9 mouse cellular contexts compared by ENCODE assay signal in genomic region chr6:135252728-135253077, GRCm38 (mm10). TPM values are rescaled to one million over a fixed set of nuclear protein-coding genes. Genes with fewer than 3 reads are reported as not detected.
A peak's percentile ranks its signal among the peaks of the same experiment; 100 is the strongest.
DNase-seq lines count a peak whose midpoint lies in the region; ATAC-seq and TF ChIP-seq lines count a peak whose summit lies in the region.
"Had no signal": no experiment of that assay in that cellular context is flagged by ENCODE, and none has a peak within 500 bp of the region (broad histone marks: within the 10 kb centered on the region; RNA-seq: fewer than 3 reads in every experiment).

No protein-coding gene starts in this region.

- WGBS in embryonic facial prominence, embryonic 10.5 days: 6% methylated on average over 16 of the region's 16 CpGs
- 6% methylated on average over 16 of the region's 16 CpGs for WGBS in intestine, postnatal 0 days

- peak overlapping the region; percentile 48 for H3K4me2 ChIP-seq in intestine, postnatal 0 days (replicated peaks; ENCODE audit: low read depth)

- H3K4me1 ChIP-seq in embryonic facial prominence, embryonic 10.5 days: peaks cover 25% of the 10 kb centered on the region
- H3K4me1 ChIP-seq in intestine, postnatal 0 days (replicated peaks; ENCODE audit: control insufficient read depth, insufficient read depth, low read length): 0 out of 2 replicates have a peak, but pooled peaks cover 12% of the 10 kb centered on the region

- no peaks in the 10 kb centered on the region for H3K36me3 ChIP-seq in embryonic facial prominence, embryonic 10.5 days (replicated peaks)
- H3K36me3 ChIP-seq in intestine, postnatal 0 days (ENCODE audit: control insufficient read depth, insufficient read depth): no peaks in the 10 kb centered on the region

- DNase-seq in embryonic facial prominence, embryonic 10.5 days (ENCODE audit: low spot score): peak; percentile 90
- peak; percentile 99 for DNase-seq in heart, adult 11 months
- DNase-seq in left cerebral cortex, postnatal 14 days (ENCODE audit: low spot score in 2 of 2): peak; percentile 84 to 91
- peak; percentile 85 for DNase-seq in right cerebral cortex, postnatal 25 days

- peak overlapping the region; percentile 77 for H3K27ac ChIP-seq in embryonic facial prominence, embryonic 10.5 days (replicated peaks)
- no peak overlapping the region for H3K27ac ChIP-seq in intestine, postnatal 0 days (ENCODE audit: low read depth, low read length)

- intact Hi-C loops in left cerebral cortex, postnatal 14 days (cut with DNase I): no loop called here

- H3K9ac ChIP-seq in intestine, postnatal 0 days (ENCODE audit: low read depth, low read length): no peak overlapping the region

- H3K27me3 ChIP-seq in embryonic facial prominence, embryonic 10.5 days (replicated peaks; ENCODE audit: low read depth, poor library complexity, severe bottlenecking): peaks cover 21% of the 10 kb centered on the region; the same call in 1 of the 2 replicates
- H3K27me3 ChIP-seq in intestine, postnatal 0 days (replicated peaks; ENCODE audit: control insufficient read depth, insufficient read depth, low read length): no peaks in the 10 kb centered on the region

- peak; percentile 39 for ATAC-seq in activated CD4-positive, CD25-positive, alpha-beta regulatory T cell, adult 4 months
- ATAC-seq in intestine, postnatal 0 days: peak; percentile 92
- peak; percentile 85 for ATAC-seq in megakaryocyte progenitor cell, adult 5-6 weeks (replicated peaks; ENCODE audit: poor library complexity)
- no peak for ATAC-seq in erythroblast, adult 5-6 weeks (replicated peaks; ENCODE audit: low FRiP score, poor library complexity, severe bottlenecking)

- no peak for TF ChIP-seq CTCF in intestine, postnatal 0 days (IDR thresholded peaks at IDR 0.05; ENCODE audit: low read depth)

- no peaks in the 10 kb centered on the region for H3K9me3 ChIP-seq in embryonic facial prominence, embryonic 10.5 days
- no peaks in the 10 kb centered on the region for H3K9me3 ChIP-seq in intestine, postnatal 0 days (ENCODE audit: control insufficient read depth)

- H3K4me3 ChIP-seq in embryonic facial prominence, embryonic 10.5 days: peak overlapping the region; percentile 48
- no peak overlapping the region for H3K4me3 ChIP-seq in intestine, postnatal 0 days (ENCODE audit: low read depth, low read length)

RNA-seq across cellular contexts. Expression of gene Gsg1, which starts 1.4 kb away (rescaled TPM):
- polyA plus RNA-seq in activated CD4-positive, CD25-positive, alpha-beta regulatory T cell, adult 4 months (2017; shearing (Covaris generic)): not detected
- 0.29 and 0.55 TPM in 2 replicates for polyA plus RNA-seq in embryonic facial prominence, embryonic 10.5 days (2016; fragmentation: Nextera tagmentation; extraction: Ambion mirVana)
- 0.73 and 0.82 TPM in 2 replicates for polyA plus RNA-seq in intestine, postnatal 0 days (2015; fragmentation: Nextera tagmentation; extraction: Ambion mirVana)
- not detected for total RNA-seq in left cerebral cortex, postnatal 14 days (2021)
- total RNA-seq in megakaryocyte progenitor cell, adult 5-6 weeks (2015): not detected in 2 replicates
- not detected in 2 replicates for total RNA-seq in megakaryocyte progenitor cell, adult 5-6 weeks (2017)
- not detected in 2 replicates for total RNA-seq in erythroblast, adult 5-6 weeks (2015; ENCODE audit: low replicate concordance)
- total RNA-seq in erythroblast, adult 5-6 weeks (2017; ENCODE audit: low replicate concordance): not detected in 2 replicates

RNA-seq across cellular contexts. Expression of gene Hebp1, which starts 54.9 kb away (rescaled TPM):
- polyA plus RNA-seq in activated CD4-positive, CD25-positive, alpha-beta regulatory T cell, adult 4 months (2017; shearing (Covaris generic)): 1 to 10 TPM in 1 of 2 experiments, under 1 TPM in 1; 0.42 to 2.4 TPM
- 4.1 and 5.2 TPM in 2 replicates for polyA plus RNA-seq in embryonic facial prominence, embryonic 10.5 days (2016; fragmentation: Nextera tagmentation; extraction: Ambion mirVana)
- polyA plus RNA-seq in intestine, postnatal 0 days (2015; fragmentation: Nextera tagmentation; extraction: Ambion mirVana): 62.8 and 78.9 TPM in 2 replicates
- 10 to 100 TPM; 38.5 to 41.6 TPM for total RNA-seq in left cerebral cortex, postnatal 14 days (2021)
- total RNA-seq in megakaryocyte progenitor cell, adult 5-6 weeks (2015): 12.9 and 15.0 TPM in 2 replicates
- total RNA-seq in megakaryocyte progenitor cell, adult 5-6 weeks (2017): 20.0 and 21.2 TPM in 2 replicates
- 72.1 and 87.8 TPM in 2 replicates for total RNA-seq in erythroblast, adult 5-6 weeks (2015; ENCODE audit: low replicate concordance)
- total RNA-seq in erythroblast, adult 5-6 weeks (2017; ENCODE audit: low replicate concordance): 143 and 274 TPM in 2 replicates

RNA-seq across cellular contexts. Expression of gene Fam234b, which starts 54.9 kb away (rescaled TPM):
- 10 to 100 TPM; 23.6 to 23.8 TPM for polyA plus RNA-seq in activated CD4-positive, CD25-positive, alpha-beta regulatory T cell, adult 4 months (2017; shearing (Covaris generic))
- polyA plus RNA-seq in embryonic facial prominence, embryonic 10.5 days (2016; fragmentation: Nextera tagmentation; extraction: Ambion mirVana): 18.4 and 20.1 TPM in 2 replicates
- polyA plus RNA-seq in intestine, postnatal 0 days (2015; fragmentation: Nextera tagmentation; extraction: Ambion mirVana): 20.9 and 21.7 TPM in 2 replicates
- 100 to 1,000 TPM; 118 to 124 TPM for total RNA-seq in left cerebral cortex, postnatal 14 days (2021)
- 5.9 and 6.5 TPM in 2 replicates for total RNA-seq in megakaryocyte progenitor cell, adult 5-6 weeks (2015)
- total RNA-seq in megakaryocyte progenitor cell, adult 5-6 weeks (2017): 5.4 and 6.8 TPM in 2 replicates
- total RNA-seq in erythroblast, adult 5-6 weeks (2015; ENCODE audit: low replicate concordance): 96.6 and 108 TPM in 2 replicates
- total RNA-seq in erythroblast, adult 5-6 weeks (2017; ENCODE audit: low replicate concordance): 155 and 168 TPM in 2 replicates

RNA-seq across cellular contexts. Expression of gene Pbp2, which starts 57.5 kb away (rescaled TPM):
- polyA plus RNA-seq in activated CD4-positive, CD25-positive, alpha-beta regulatory T cell, adult 4 months (2017; shearing (Covaris generic)): not detected
- polyA plus RNA-seq in embryonic facial prominence, embryonic 10.5 days (2016; fragmentation: Nextera tagmentation; extraction: Ambion mirVana): not detected in 2 replicates
- polyA plus RNA-seq in intestine, postnatal 0 days (2015; fragmentation: Nextera tagmentation; extraction: Ambion mirVana): not detected in 2 replicates
- under 1 TPM; 0.34 to 0.72 TPM for total RNA-seq in left cerebral cortex, postnatal 14 days (2021)
- total RNA-seq in megakaryocyte progenitor cell, adult 5-6 weeks (2015): not detected in 2 replicates
- total RNA-seq in megakaryocyte progenitor cell, adult 5-6 weeks (2017): not detected in 2 replicates
- total RNA-seq in erythroblast, adult 5-6 weeks (2015; ENCODE audit: low replicate concordance): not detected in 2 replicates
- not detected in 2 replicates for total RNA-seq in erythroblast, adult 5-6 weeks (2017; ENCODE audit: low replicate concordance)
- polyA plus RNA-seq: small intestine, adult 2 months had no signal

Comparison
In these comparisons a context has a peak if more than half of its experiments do, and no peak if none do; other contexts are left out.
1. RNA of gene Fam234b, which starts 54.9 kb away (total RNA-seq): 96.6 to 168 TPM in erythroblast, adult 5-6 weeks and 118 to 124 TPM in left cerebral cortex, postnatal 14 days; 5.4 to 6.8 TPM in megakaryocyte progenitor cell, adult 5-6 weeks; every median in the first group is over 10 times any median in the second.
2. Peak in every context shown above with its lines, with median percentiles within 50 percentile points of each other: DNase-seq.